Mouse (Mus musculus) kidney, postnatal 0 days (tissue): ENCODE results near the gene Siglec1. TPM values are rescaled to one million over a fixed set of nuclear protein-coding genes. Genes with fewer than 3 reads are reported as not detected.

Experiments
- ATAC-seq: fragments of 200-750 bp; cut with Nextera tagmentation; replicated peaks from 2 replicates; pipeline ENCODE4 v1.8.0; 2017; ENCODE audit warnings: low read depth, moderate number of reproducible peaks, moderate TSS enrichment, moderate library complexity; ENCODE audit not compliant: low FRiP score
- DNase-seq: peaks from one replicate; pipeline ENCODE4 v3.0.0-alpha.2; 2016; ENCODE audit warnings: low spot score
- H3K27ac ChIP-seq: fragments of 300-500 bp; sonication (generic); 2 replicates; pipeline ENCODE4 v1.5.1; 2014; ENCODE audit warnings: mild to moderate bottlenecking
- H3K27me3 ChIP-seq: fragments of 300-500 bp; sonication (generic); 2 replicates; pipeline ENCODE4 v1.6.1; 2014; ENCODE audit warnings: low read length, mixed read lengths; ENCODE audit not compliant: insufficient read depth
- H3K36me3 ChIP-seq: fragments of 300-500 bp; sonication (generic); 2 replicates; pipeline ENCODE4 v1.6.1; 2014; ENCODE audit warnings: low read length, mixed read lengths; ENCODE audit not compliant: insufficient read depth
- H3K4me1 ChIP-seq: fragments of 300-500 bp; sonication (generic); replicated peaks from 2 replicates; pipeline ENCODE4 v1.6.1; 2014; ENCODE audit warnings: antibody characterized with exemption, low read length, mixed read lengths; ENCODE audit not compliant: insufficient read depth
- H3K4me2 ChIP-seq: fragments of 300-500 bp; sonication (generic); 2 replicates; pipeline ENCODE4 v1.6.1; 2014; ENCODE audit warnings: mild to moderate bottlenecking, low read length, moderate library complexity, mixed read lengths
- H3K4me3 ChIP-seq: fragments of 300-500 bp; sonication (generic); replicated peaks from 2 replicates; pipeline ENCODE4 v1.5.1; 2014; ENCODE audit warnings: low read depth, low read length
- H3K9ac ChIP-seq: fragments of 300-500 bp; sonication (generic); 2 replicates; pipeline ENCODE4 v1.6.1; 2014; ENCODE audit warnings: low read depth, low read length
- H3K9me3 ChIP-seq: fragments of 300-500 bp; sonication (generic); replicated peaks from 2 replicates; pipeline ENCODE4 v1.6.1; 2016; ENCODE audit warnings: low read length, inconsistent platforms, mixed read lengths
- CTCF ChIP-seq: IDR thresholded peaks from 2 replicates; pipeline ENCODE4 v1.5.1; 2016; ENCODE audit warnings: antibody characterized with exemption, low read depth, mild to moderate bottlenecking, moderate library complexity
- WGBS: fragments of 180-500 bp; shearing (Covaris S2); extraction: QIAGEN DNeasy Blood & Tissue Kit; methylation state at CpG from one replicate; pipeline ENCODE4 v1.1.7; 2014; 5-methylcytosine and 5-hydroxymethylcytosine counted together
- polyA plus RNA-seq: library from polyadenylated mRNA; unstranded; fragments of >200 nt; fragmentation: Nextera tagmentation; extraction: Ambion mirVana; gene quantifications from 2 replicates; pipeline ENCODE4 v1.2.1, GENCODE M21; 2015

Siglec1 gene
- polyA plus RNA-seq, 1 experiment from 2014 or later = 0.41 TPM

GRCm38 (mm10) chr2:131058672-131059071 lies 27.9 kb downstream of the Siglec1 start:
- DNase-seq (no peak), ATAC-seq (no peak)
- TF ChIP-seq CTCF = no peak
- no peaks in the 10 kb centered on the region for H3K36me3 ChIP-seq
- no peak overlapping the region for H3K4me3 ChIP-seq
- H3K27me3 ChIP-seq = peaks cover 19% of the 10 kb centered on the region
- H3K27ac ChIP-seq = no peak overlapping the region
- H3K4me2 ChIP-seq = no peak overlapping the region
- peaks cover 18% of the 10 kb centered on the region; the same call in 1 of the 2 replicates for H3K4me1 ChIP-seq
- H3K9ac ChIP-seq = no peak overlapping the region
- no peaks in the 10 kb centered on the region for H3K9me3 ChIP-seq
- WGBS = 81% methylated on average over 8 of the region's 8 CpGs

GRCm38 (mm10) chr2:131056191-131056590 lies 30.4 kb downstream of the Siglec1 start:
- 3% methylated on average over 10 of the region's 10 CpGs for WGBS
- H3K4me1 ChIP-seq = peaks cover 18% of the 10 kb centered on the region; the same call in 1 of the 2 replicates
- no peaks in the 10 kb centered on the region for H3K9me3 ChIP-seq
- peak; percentile 76 for TF ChIP-seq CTCF
- 0 out of 2 replicates have a peak overlapping the region, but pooled peaks have one; percentile 1 for H3K4me3 ChIP-seq
- no peak overlapping the region for H3K9ac ChIP-seq
- no peaks in the 10 kb centered on the region for H3K36me3 ChIP-seq
- H3K27me3 ChIP-seq = peaks cover 22% of the 10 kb centered on the region
- H3K27ac ChIP-seq = no peak overlapping the region
- DNase-seq = peak; percentile 83
- peak overlapping the region; percentile 28 for H3K4me2 ChIP-seq
- 0 out of 2 replicates have a peak, but pooled peaks have one; percentile 15 for ATAC-seq

- Histone ChIP-seq H3K4me2 (peak overlapping the region; percentile 28), H3K36me3 (no peaks in the 10 kb centered on the region), H3K27ac (no peak overlapping the region), H3K27me3 (peaks cover 22% of the 10 kb centered on the region), H3K9me3 (no peaks in the 10 kb centered on the region), H3K4me1 (peaks cover 18% of the 10 kb centered on the region; the same call in 1 of the 2 replicates), H3K9ac (no peak overlapping the region), H3K4me3 (0 out of 2 replicates have a peak overlapping the region, but pooled peaks have one; percentile 1)
- 7% methylated on average over 10 of the region's 10 CpGs for WGBS
- ATAC-seq (peak; percentile 40; the same call in 1 of the 2 replicates), DNase-seq (peak; percentile 81)
- peak; percentile 83 for TF ChIP-seq CTCF
Observed at GRCm38 (mm10) chr2:131055631-131056030, 30.9 kb downstream of the Siglec1 start.

GRCm38 (mm10) chr2:131054646-131055264 lies 31.8 kb downstream of the Siglec1 start:
- Histone ChIP-seq H3K36me3 (no peaks in the 10 kb centered on the region), H3K9ac (no peak overlapping the region), H3K27ac (no peak overlapping the region), H3K9me3 (no peaks in the 10 kb centered on the region), H3K4me1 (peaks cover 18% of the 10 kb centered on the region; the same call in 1 of the 2 replicates), H3K4me3 (peak overlapping the region; percentile 11), H3K27me3 (peaks cover 22% of the 10 kb centered on the region), H3K4me2 (peak overlapping the region; percentile 25)
- 8% methylated on average over 21 of the region's 21 CpGs for WGBS
- ATAC-seq (no peak), DNase-seq (no peak)
- no peak for TF ChIP-seq CTCF

- DNase-seq = no peak
- H3K9ac ChIP-seq = peak overlapping the region; percentile 4; the same call in 1 of the 2 replicates
- no peaks in the 10 kb centered on the region for H3K9me3 ChIP-seq
- no peak overlapping the region for H3K27ac ChIP-seq
- no peak for ATAC-seq
- TF ChIP-seq CTCF = no peak
- no peaks in the 10 kb centered on the region for H3K36me3 ChIP-seq
- WGBS = 3% methylated on average over 45 of the region's 45 CpGs
- H3K4me1 ChIP-seq = peaks cover 18% of the 10 kb centered on the region; the same call in 1 of the 2 replicates
- peak overlapping the region; percentile 25 for H3K4me2 ChIP-seq
- H3K4me3 ChIP-seq = peak overlapping the region; percentile 11
- peaks cover 22% of the 10 kb centered on the region for H3K27me3 ChIP-seq
Observed at GRCm38 (mm10) chr2:131053851-131054645, 32.5 kb downstream of the Siglec1 start.

- Histone ChIP-seq H3K4me1 (peaks cover 18% of the 10 kb centered on the region; the same call in 1 of the 2 replicates), H3K27me3 (peaks cover 22% of the 10 kb centered on the region), H3K36me3 (no peaks in the 10 kb centered on the region), H3K27ac (no peak overlapping the region), H3K9ac (no peak overlapping the region), H3K4me3 (no peak overlapping the region), H3K9me3 (no peaks in the 10 kb centered on the region), H3K4me2 (no peak overlapping the region)
- 79% methylated on average over 6 of the region's 6 CpGs for WGBS
- TF ChIP-seq CTCF = no peak
- DNase-seq = no peak
- ATAC-seq = no peak
Observed at GRCm38 (mm10) chr2:131052862-131053418, 33.6 kb downstream of the Siglec1 start.
